Mouse (Mus musculus) gastrocnemius, postnatal 25 days (tissue): ENCODE data around the gene Eno3. TPM values are rescaled to one million over a fixed set of nuclear protein-coding genes. Genes with fewer than 3 reads are reported as not detected.

Experiments used
- DNase-seq: peaks from one replicate; pipeline ENCODE4 v3.0.0; 2022
- total RNA-seq, 2 experiments: library from RNA; stranded (reverse); gene quantifications; 1 replicate in 1 of 2; 2 replicates in 1 of 2; pipeline ENCODE4 v1.2.3; 2021

The Eno3 gene
- total RNA-seq, 2 experiments from 2014 or later: 7,828 to 7,878 TPM

- DNase-seq: no peak
Measured at GRCm38 (mm10) chr11:70679894-70680293, 22.9 kb downstream of the Eno3 start.

GRCm38 (mm10) chr11:70681170-70681569, 24.2 kb downstream of the Eno3 start:
- DNase-seq: no peak

- no peak for DNase-seq
Measured at GRCm38 (mm10) chr11:70681897-70682581, 25.0 kb downstream of the Eno3 start.

- DNase-seq: no peak
Measured at GRCm38 (mm10) chr11:70683640-70684039, 26.6 kb downstream of the Eno3 start.

GRCm38 (mm10) chr11:70686901-70687566, 30.0 kb downstream of the Eno3 start:
- DNase-seq: no peak

- peak; percentile 90 for DNase-seq
Measured at GRCm38 (mm10) chr11:70687601-70688199, 30.7 kb downstream of the Eno3 start, which contains the start of gene Camta2. Camta2 (minus strand) TSS chr11:70688105.

- DNase-seq: no peak
Measured at GRCm38 (mm10) chr11:70688372-70688771, 31.4 kb downstream of the Eno3 start.

GRCm38 (mm10) chr11:70689578-70689977, 32.6 kb downstream of the Eno3 start:
- DNase-seq: no peak

GRCm38 (mm10) chr11:70693504-70693903, 36.5 kb downstream of the Eno3 start:
- no peak for DNase-seq

- DNase-seq: no peak
Measured at GRCm38 (mm10) chr11:70697376-70697775, 40.4 kb downstream of the Eno3 start.

GRCm38 (mm10) chr11:70699051-70699450, 42.0 kb downstream of the Eno3 start:
- DNase-seq: no peak

- DNase-seq: peak; percentile 95
Measured at GRCm38 (mm10) chr11:70699722-70700556, 42.9 kb downstream of the Eno3 start, which contains the start of the genes Inca1 and Kif1c. Inca1 (minus strand) TSS chr11:70700155. Kif1c (plus strand) TSS chr11:70700548.

- peak; percentile 90 for DNase-seq
Measured at GRCm38 (mm10) chr11:70700613-70701012, 43.6 kb downstream of the Eno3 start.

GRCm38 (mm10) chr11:70701221-70701955, 44.4 kb downstream of the Eno3 start:
- no peak for DNase-seq

GRCm38 (mm10) chr11:70701984-70702733, 45.2 kb downstream of the Eno3 start:
- DNase-seq: no peak

GRCm38 (mm10) chr11:70702781-70703180, 45.8 kb downstream of the Eno3 start:
- DNase-seq: peak; percentile 88

- DNase-seq: no peak
Measured at GRCm38 (mm10) chr11:70706127-70706526, 49.1 kb downstream of the Eno3 start.

- DNase-seq: no peak
Measured at GRCm38 (mm10) chr11:70711026-70711425, 54.0 kb downstream of the Eno3 start.
